Mouse (Mus musculus): ENCODE measurements around the gene Sfxn4.

- TF ChIP-seq ZC3H11A (IDR thresholded peaks at IDR 0.05; ENCODE audit: borderline replicate concordance, low read depth, low read length): no peak
- no peak for TF ChIP-seq ZNF384 (IDR thresholded peaks at IDR 0.05; ENCODE audit: low read depth, low read length)
Measured at GRCm38 (mm10) chr19:60903139-60903538, 41.9 kb upstream of the Sfxn4 start.

All from ES-E14 (cell line).